Mouse (Mus musculus): ENCODE data around the gene Sav1.

DNA sequence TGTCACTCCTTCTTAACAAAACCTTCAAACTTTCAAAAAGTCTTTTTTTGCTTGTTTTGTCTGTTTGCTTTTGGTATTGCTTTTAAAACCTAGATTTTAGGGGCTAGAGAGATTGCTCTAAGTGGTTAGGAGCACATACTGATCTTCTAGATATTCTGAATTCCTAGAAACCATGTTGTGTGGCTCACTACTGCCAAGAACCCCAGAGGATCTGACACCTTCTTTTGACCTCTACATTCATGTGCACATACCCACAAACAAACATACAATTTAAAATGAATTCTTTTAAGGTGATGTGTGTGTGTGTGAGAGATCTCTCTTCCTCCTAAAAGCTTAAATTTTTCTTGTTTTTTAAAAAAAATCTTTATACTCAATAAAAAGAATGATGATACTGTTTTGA lies 39.4 kb upstream of the Sav1 start:
- no peak for TF ChIP-seq EP300 (IDR thresholded peaks at IDR 0.05; ENCODE audit: low read depth)
- TF ChIP-seq CTCF (IDR thresholded peaks at IDR 0.05; ENCODE audit: low read depth) = no peak
